Mouse (Mus musculus) liver, postnatal 0 days (tissue): ENCODE results near the gene Mical3. TPM values are rescaled to one million over a fixed set of nuclear protein-coding genes. Genes with fewer than 3 reads are reported as not detected.

Source experiments
- ATAC-seq: fragments of 200-750 bp; cut with Nextera tagmentation; 2 replicates; pipeline ENCODE4 v1.8.0; 2017; ENCODE audit warnings: mild to moderate bottlenecking, moderate library complexity
- DNase-seq: peaks from one replicate; pipeline ENCODE4 v3.0.0-alpha.2; 2016
- H3K27ac ChIP-seq: fragments of 300-500 bp; sonication (generic); 2 replicates; pipeline ENCODE4 v1.5.1; 2014; ENCODE audit warnings: antibody characterized with exemption, moderate library complexity, mild to moderate bottlenecking, low read depth
- H3K27me3 ChIP-seq: fragments of 300-500 bp; sonication (generic); 2 replicates; pipeline ENCODE4 v1.6.1; 2014; ENCODE audit warnings: low read length, control low read depth, mixed read lengths; ENCODE audit not compliant: insufficient read depth
- H3K36me3 ChIP-seq: fragments of 300-500 bp; sonication (generic); replicated peaks from 2 replicates; pipeline ENCODE4 v1.6.1; 2014; ENCODE audit warnings: mild to moderate bottlenecking, control low read depth, low read length, moderate library complexity, mixed read lengths; ENCODE audit not compliant: insufficient read depth
- H3K4me1 ChIP-seq: fragments of 300-500 bp; sonication (generic); 2 replicates; pipeline ENCODE4 v1.6.1; 2014; ENCODE audit warnings: antibody characterized with exemption, mild to moderate bottlenecking, control low read depth; ENCODE audit not compliant: insufficient read depth
- H3K4me2 ChIP-seq: fragments of 300-500 bp; sonication (generic); 2 replicates; pipeline ENCODE4 v1.6.1; 2014; ENCODE audit warnings: low read depth, mild to moderate bottlenecking, low read length, moderate library complexity, mixed read lengths
- H3K4me3 ChIP-seq: fragments of 300-500 bp; sonication (generic); 2 replicates; pipeline ENCODE4 v1.5.1; 2014; ENCODE audit warnings: low read depth, low read length
- H3K9ac ChIP-seq: fragments of 300-500 bp; sonication (generic); replicated peaks from 2 replicates; pipeline ENCODE4 v1.6.1; 2014; ENCODE audit warnings: mild to moderate bottlenecking, moderate library complexity
- H3K9me3 ChIP-seq: fragments of 300-500 bp; sonication (generic); 2 replicates; pipeline ENCODE4 v1.6.1; 2016; ENCODE audit warnings: mild to moderate bottlenecking, control low read depth, low read length, mixed read lengths
- CTCF ChIP-seq: sonication (generic); IDR thresholded peaks from 2 replicates; pipeline ENCODE4 v1.5.1; 2016; ENCODE audit warnings: antibody characterized with exemption, low read depth
- EP300 ChIP-seq: IDR thresholded peaks from 2 replicates; pipeline ENCODE4 v1.6.1; 2016; ENCODE audit warnings: antibody characterized with exemption, low read depth, mild to moderate bottlenecking
- WGBS: fragments of 180-500 bp; shearing (Covaris S2); extraction: QIAGEN DNeasy Blood & Tissue Kit; methylation state at CpG from one replicate; pipeline ENCODE4 v1.1.7; 2014; ENCODE audit not compliant: insufficient replicate concordance; 5-methylcytosine and 5-hydroxymethylcytosine counted together
- polyA plus RNA-seq: library from polyadenylated mRNA; unstranded; fragments of >200 nt; fragmentation: Nextera tagmentation; extraction: Ambion mirVana; gene quantifications from 2 replicates; pipeline ENCODE4 v1.2.1, GENCODE M21; 2015

The Mical3 gene
- polyA plus RNA-seq, 1 experiment from 2014 or later, result 4.5 TPM

GRCm38 (mm10) chr6:121017436-121018031 lies 113.3 kb downstream of the Mical3 start:
- Histone ChIP-seq H3K27ac (no peak overlapping the region), H3K27me3 (no peaks in the 10 kb centered on the region), H3K4me2 (no peak overlapping the region), H3K4me1 (no peaks in the 10 kb centered on the region), H3K36me3 (peaks cover 39% of the 10 kb centered on the region), H3K4me3 (no peak overlapping the region), H3K9me3 (no peaks in the 10 kb centered on the region), H3K9ac (no peak overlapping the region)
- no peak for ATAC-seq
- TF ChIP-seq EP300 (no peak), CTCF (no peak)
- DNase-seq, result no peak
- WGBS, result 61% methylated on average over 12 of the region's 12 CpGs

- no peak overlapping the region for H3K27ac ChIP-seq
- H3K9ac ChIP-seq, result no peak overlapping the region
- no peak for TF ChIP-seq EP300
- TF ChIP-seq CTCF, result no peak
- no peaks in the 10 kb centered on the region for H3K27me3 ChIP-seq
- no peak overlapping the region for H3K4me3 ChIP-seq
- H3K4me2 ChIP-seq, result no peak overlapping the region
- WGBS, result 84% methylated on average over 5 of the region's 5 CpGs
- ATAC-seq, result no peak
- DNase-seq, result no peak
- H3K9me3 ChIP-seq, result no peaks in the 10 kb centered on the region
- H3K36me3 ChIP-seq, result peaks cover 32% of the 10 kb centered on the region
- no peaks in the 10 kb centered on the region for H3K4me1 ChIP-seq
These were observed 114.7 kb downstream of the Mical3 start for GRCm38 (mm10) chr6:121016097-121016496.

- ATAC-seq (no peak), DNase-seq (no peak)
- Histone ChIP-seq H3K27me3 (no peaks in the 10 kb centered on the region), H3K9ac (no peak overlapping the region), H3K4me1 (no peaks in the 10 kb centered on the region), H3K9me3 (no peaks in the 10 kb centered on the region), H3K27ac (no peak overlapping the region), H3K4me2 (no peak overlapping the region), H3K4me3 (no peak overlapping the region), H3K36me3 (peaks cover 22% of the 10 kb centered on the region)
- 76% methylated on average over 11 of the region's 11 CpGs for WGBS
- TF ChIP-seq CTCF (no peak), EP300 (no peak)
These were observed 116.5 kb downstream of the Mical3 start for GRCm38 (mm10) chr6:121014339-121014738.

- DNase-seq (peak; percentile 58), ATAC-seq (peak; percentile 35; the same call in 1 of the 2 replicates)
- no peaks in the 10 kb centered on the region for H3K27me3 ChIP-seq
- H3K4me1 ChIP-seq, result no peaks in the 10 kb centered on the region
- H3K27ac ChIP-seq, result no peak overlapping the region
- H3K9me3 ChIP-seq, result no peaks in the 10 kb centered on the region
- H3K4me2 ChIP-seq, result no peak overlapping the region
- H3K4me3 ChIP-seq, result no peak overlapping the region
- WGBS, result 35% methylated on average over 9 of the region's 9 CpGs
- peaks cover 26% of the 10 kb centered on the region for H3K36me3 ChIP-seq
- TF ChIP-seq EP300 (no peak), CTCF (peak; percentile 81)
- H3K9ac ChIP-seq, result no peak overlapping the region
These were observed 117.0 kb downstream of the Mical3 start for GRCm38 (mm10) chr6:121013750-121014149.

GRCm38 (mm10) chr6:121011709-121012108 lies 119.1 kb downstream of the Mical3 start:
- H3K9me3 ChIP-seq, result no peaks in the 10 kb centered on the region
- TF ChIP-seq EP300 (no peak), CTCF (no peak)
- no peak for ATAC-seq
- H3K4me1 ChIP-seq, result no peaks in the 10 kb centered on the region
- H3K4me2 ChIP-seq, result no peak overlapping the region
- no peak overlapping the region for H3K9ac ChIP-seq
- 92% methylated on average over 11 of the region's 11 CpGs for WGBS
- H3K27me3 ChIP-seq, result no peaks in the 10 kb centered on the region
- no peak for DNase-seq
- H3K36me3 ChIP-seq, result peaks cover 30% of the 10 kb centered on the region
- no peak overlapping the region for H3K27ac ChIP-seq
- H3K4me3 ChIP-seq, result no peak overlapping the region

- H3K27me3 ChIP-seq, result no peaks in the 10 kb centered on the region
- no peak for TF ChIP-seq EP300
- no peak for TF ChIP-seq CTCF
- no peaks in the 10 kb centered on the region for H3K9me3 ChIP-seq
- H3K27ac ChIP-seq, result no peak overlapping the region
- H3K4me2 ChIP-seq, result no peak overlapping the region
- DNase-seq (no peak), ATAC-seq (no peak)
- WGBS, result 91% methylated on average over 8 of the region's 8 CpGs
- H3K4me1 ChIP-seq, result no peaks in the 10 kb centered on the region
- H3K9ac ChIP-seq, result no peak overlapping the region
- peaks cover 27% of the 10 kb centered on the region for H3K36me3 ChIP-seq
- H3K4me3 ChIP-seq, result no peak overlapping the region
These were observed 121.1 kb downstream of the Mical3 start for GRCm38 (mm10) chr6:121009651-121010050.
